Mouse (Mus musculus) spleen, adult 12 weeks (tissue): ENCODE results near the gene Bphl.
A peak's percentile ranks its signal among the peaks of the same experiment; 100 is the strongest.

ENCODE experiments used
- DNase-seq: peaks from one replicate; pipeline ENCODE4 v3.0.0; 2022; ENCODE audit warnings: low spot score

The Bphl gene

DNA sequence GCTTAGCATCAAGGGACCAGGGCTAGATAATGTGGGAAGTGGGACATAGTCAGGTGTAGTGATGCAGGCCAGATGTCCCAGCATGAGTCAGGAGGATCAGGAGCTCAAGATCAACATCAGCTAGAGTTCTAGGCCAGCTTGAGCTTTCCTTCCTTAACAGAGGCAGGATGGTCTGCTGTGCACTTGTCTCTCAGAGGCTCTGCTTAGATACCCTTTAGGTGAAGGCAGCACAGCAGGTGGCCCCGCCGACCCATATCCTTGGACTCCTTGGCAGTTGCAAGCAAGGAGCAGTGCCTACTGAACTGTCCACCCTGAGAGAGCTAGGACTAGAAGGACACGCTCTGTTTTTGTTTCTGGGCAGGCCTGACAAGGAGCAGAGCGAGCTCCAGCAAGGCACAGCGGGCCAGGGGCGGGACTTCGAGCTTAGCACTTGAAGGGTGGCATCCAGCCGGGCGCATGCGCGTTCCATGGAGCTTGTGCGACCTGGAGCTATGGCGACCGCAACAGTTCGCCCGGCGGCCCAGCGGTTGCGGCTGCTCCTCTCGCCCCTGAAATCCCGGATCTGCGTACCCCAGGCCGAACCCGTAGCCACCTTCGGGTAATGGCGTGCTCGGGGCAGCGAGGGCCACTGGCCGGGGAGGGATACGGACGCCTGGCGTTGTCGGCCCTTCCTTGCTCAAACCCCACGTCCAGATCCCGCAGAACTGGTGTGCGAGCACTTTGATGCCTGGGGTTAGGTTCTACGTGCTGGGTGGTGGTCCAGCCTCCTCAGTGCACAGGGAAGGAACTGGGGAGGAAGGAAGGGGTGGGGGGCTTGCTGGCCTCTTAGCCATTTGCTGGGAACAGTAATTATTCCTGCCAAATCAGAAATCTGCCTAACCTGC is at the start of gene Bphl:
Bphl (plus strand) TSS at position 426 of the 884 bp plus-strand sequence.
- DNase-seq, result peak; percentile 75

DNA sequence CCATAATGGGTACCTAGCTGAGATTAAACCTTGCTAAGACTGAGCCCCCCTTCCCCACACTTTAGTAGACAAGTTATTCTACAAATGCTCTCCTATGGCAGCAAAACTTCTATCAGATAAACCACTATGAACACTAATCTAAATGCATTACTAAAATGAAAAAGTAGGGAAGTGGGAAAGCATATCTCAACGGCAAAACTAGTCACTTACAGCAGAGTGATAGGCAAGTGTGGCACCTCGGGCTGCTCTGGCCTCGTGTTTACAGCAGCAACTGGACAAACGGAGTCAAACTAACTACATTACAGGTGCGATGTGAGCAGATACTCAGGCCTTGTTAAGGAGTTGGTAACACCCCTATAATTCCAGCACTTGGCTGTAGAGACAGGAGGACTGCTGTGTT is 47.8 kb upstream of the Bphl start:
- DNase-seq, result no peak

DNA sequence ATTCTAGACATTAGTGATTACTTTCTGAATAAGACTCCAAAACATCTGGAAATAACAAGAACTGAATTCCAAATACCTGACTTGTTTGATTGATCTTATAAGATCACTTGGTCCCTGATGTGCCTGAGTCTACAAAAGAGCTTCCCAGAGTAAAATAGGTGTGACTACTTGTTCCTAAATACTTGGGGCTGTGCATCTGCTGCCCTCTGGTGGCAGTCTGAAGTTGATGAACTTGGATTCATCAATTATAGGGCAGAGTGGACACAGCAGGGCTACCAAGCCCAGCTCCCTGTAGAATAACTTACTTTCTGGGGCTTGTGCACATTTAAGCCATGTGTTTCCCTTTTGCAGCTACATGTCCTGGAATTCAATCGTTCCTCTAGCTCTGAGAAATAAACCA is 42.2 kb upstream of the Bphl start:
- peak; percentile 33 for DNase-seq

DNA sequence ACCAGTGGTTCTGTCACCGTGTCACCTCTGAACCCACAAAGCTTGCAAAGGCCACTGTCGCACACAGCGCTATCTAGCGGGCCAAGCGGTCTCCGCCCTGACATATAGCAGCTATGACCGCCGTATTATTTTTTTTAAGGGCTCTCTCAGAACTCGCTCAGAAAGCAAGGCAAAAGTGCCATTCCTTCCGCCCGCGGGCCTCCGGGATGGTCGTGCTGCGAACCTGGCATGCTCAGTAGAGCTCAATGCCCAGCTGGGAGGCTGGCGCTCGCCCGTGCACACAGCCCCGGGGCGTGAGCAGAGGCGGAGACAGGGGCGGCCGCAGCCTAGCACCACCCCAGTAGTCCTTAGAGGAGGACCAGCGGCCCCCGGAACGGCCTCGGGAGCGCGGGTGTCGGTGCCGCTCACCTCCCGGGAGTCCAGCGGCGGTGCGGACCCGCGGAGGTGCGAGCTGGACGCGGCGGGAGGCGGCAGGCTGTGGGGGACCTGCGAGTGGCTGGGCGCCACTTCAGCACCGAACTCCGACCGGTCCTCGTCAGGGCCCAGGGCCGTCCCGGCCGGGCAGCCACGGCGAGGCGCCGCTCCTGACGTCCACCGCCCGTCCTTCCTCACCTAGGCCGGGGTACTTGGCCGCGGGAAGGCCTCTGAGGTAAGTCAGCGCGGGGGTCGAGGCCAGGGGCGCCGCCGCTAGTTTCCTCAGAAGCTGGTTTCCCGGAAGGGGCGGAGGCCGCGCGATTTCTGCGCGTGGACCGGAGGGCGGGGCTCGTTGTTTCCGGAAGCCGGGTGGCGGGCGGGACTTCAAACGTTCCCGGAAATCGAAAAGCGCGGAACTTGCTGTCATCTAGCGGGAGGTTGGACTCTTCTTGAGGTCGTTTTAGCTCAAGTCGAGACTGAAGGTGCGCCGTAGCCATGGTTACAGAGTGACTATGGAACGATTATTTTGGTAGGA is 35.1 kb upstream of the Bphl start, which contains the start of the genes Ripk1 and Serpinb6a:
Ripk1 (plus strand) TSS at position 306 of the 949 bp plus-strand sequence.
Serpinb6a (minus strand) TSS at position 737 of the 949 bp plus-strand sequence.
- DNase-seq, result peak; percentile 91

DNA sequence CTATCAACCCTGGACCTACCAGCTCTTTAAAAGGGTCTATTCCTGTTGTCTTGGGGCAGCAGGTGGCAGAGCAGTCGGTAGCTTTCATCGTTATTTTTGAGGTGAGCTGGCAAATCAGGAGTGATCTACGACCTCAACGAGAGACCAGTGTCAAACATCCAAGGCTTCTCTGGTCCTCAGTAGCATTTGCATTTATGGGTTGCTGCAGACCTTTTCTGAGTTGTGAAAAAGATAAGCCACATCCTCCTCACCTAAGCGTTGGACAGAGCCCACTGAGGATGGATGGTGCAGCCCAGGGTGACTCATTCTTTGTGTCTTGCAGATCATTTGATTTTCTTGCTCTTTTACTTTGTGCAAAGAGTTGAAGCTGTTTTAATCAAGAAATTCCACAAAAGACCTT is 34.3 kb upstream of the Bphl start:
- no peak for DNase-seq

DNA sequence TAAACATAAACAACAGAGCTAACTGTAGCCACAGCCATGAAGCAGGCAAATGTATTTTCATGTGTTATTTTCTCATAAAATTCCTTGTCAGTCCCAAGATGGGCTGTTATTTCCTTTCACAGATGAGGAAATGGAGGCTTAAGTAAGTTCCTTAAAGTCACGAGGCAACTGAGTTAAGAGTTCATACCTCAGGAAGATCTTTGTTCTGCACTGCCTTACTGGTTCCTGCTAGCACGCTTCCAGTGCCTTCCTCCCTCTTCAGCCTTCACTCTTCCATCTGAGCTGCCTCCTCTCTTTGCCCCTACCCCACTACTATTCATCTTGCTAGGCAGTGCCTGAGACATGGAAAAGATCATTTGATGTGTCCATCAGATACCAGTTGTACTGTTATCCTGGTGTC is 30.2 kb upstream of the Bphl start:
- no peak for DNase-seq

DNA sequence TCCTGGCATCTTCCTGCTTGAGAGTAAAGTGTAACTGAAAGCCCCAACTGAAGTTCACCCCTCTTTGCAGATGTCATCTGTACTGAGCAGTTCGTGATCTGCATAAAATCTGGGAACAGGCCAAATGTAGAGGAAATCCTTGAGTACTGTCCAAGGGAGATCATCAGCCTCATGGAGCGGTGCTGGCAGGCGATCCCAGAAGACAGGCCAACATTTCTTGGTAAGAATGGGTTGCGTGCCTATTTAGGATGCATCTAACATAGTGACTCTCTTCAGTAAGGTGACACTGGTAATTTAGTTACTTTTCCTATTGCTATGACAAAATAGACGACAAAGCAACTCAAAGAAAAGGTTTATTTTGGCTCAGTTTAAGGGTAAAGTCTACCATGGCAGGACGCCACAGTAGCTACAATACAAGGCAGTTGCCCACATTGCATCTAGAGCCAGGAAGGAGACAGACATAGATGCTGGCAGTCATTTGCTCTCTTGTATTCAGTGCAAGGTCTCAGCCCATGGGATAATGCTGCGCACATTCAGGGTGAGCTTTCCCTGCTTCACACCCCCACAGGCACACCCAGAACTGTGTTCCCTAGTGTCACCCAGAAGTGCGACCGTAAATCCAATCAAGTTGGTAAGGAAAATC is 20.3 kb upstream of the Bphl start:
- DNase-seq, result no peak

DNA sequence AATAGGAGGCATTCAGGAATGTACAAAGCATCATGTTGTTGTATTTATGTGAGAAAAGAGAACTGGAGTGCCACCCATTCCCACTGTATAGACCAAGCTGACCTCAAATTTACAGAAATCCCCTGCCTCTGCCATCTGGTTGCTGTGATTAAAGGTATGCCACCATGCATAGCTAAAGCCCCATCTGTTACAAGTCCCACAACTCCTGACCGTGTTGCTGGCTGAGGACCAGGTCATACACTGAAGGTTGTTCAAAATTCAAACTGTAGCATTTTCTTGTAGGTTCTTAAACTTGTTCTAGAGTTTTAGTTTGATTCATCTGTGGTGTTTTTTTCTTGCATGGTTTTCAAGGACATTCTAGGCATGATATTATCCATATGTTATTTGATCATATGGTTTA is 18.9 kb upstream of the Bphl start:
- DNase-seq, result no peak

DNA sequence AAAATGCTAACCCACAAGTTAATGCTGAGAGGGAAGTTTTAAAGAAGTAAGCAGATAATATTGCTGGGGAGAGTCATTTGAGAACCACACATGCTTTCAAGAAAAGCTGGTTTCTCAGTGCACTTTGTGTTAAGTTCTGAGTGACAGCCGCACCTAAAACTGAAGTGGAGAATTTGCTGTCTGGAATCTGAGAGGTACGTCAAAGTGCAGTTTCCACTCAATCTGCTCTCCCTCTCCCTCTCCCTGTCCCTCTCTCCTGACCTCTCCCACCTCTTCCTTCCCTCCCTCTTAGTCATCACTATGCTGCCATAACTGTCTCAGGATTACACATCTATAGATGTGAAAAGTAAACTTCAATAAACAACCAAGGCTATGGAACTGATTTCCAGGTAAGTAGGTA is 15.4 kb upstream of the Bphl start:
- DNase-seq, result no peak

DNA sequence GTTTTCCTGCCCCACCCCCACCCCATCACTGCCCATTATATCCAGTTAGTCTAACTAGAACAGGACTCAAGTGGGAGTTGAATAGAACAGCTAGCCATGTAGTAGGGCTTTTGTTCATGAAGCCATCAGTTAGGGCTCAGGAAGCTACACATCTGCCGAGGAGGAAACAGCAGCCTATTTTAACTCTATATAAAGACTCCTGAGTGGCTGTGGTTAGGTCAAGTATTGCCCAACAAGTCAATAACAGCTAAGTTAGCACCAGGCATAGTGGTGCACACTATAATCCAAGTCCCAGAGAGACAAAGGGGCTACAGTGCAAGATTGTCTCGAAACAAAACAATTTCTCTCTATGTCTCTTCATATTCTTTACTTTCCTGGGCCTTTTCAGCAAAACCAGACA is 5.4 kb upstream of the Bphl start:
- DNase-seq, result no peak

DNA sequence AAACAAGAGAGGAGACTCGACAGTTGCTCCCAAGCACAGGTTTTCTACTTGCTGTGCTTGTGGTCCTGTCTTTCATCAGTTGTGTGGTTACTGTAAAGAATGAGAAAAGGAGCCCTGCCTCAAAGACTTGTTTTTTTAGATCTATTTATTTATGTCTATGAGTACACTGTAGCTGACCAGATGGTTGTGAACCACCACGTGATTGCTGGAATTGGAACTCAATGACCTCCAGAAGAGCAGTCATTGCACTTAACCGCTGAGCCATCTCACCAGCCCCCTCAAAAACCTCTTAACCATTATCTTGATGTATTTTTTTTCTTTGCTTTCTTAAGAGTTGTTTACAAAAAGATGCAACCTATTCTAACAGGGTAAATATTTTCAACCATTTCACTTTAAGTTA is 2.0 kb upstream of the Bphl start:
- no peak for DNase-seq

DNA sequence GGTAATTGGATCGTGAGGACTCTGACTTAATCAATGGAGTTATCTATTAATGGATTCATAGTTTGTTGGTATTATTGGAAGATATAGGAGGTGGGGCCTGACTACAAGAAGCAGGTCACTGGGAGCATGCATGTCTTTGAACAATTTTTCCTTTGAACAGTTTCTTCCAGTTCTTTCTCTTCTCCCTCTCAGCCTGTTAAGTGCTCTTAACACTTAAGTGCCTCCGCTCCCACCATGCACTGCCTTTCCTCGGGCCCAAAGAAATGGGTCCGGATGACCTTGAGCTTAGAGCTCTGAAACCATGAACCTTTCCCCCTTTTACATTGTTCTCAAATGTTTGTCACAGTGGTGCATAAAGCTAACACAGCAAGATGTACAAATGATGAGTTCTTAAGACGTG is 671 bp upstream of the Bphl start:
- DNase-seq, result no peak

DNA sequence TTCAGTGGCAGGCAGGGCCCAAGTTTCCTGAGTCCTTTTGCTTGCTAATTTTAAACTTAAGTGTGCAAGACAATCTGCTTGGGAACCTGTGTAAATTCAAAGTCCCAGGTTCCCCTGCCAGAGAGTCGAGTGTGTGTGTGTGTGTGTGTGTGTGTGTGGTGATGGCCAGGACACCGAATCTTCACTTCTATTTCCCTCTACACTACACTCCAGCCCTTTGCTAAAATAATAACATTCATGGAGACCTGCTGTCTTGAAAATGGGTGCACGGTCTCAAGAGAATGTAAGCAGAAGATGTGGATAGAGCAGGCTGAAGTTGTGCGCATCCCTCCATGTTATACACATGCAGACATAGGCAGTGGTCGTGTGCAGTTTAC is 647 bp downstream of the Bphl start:
- DNase-seq, result no peak

DNA sequence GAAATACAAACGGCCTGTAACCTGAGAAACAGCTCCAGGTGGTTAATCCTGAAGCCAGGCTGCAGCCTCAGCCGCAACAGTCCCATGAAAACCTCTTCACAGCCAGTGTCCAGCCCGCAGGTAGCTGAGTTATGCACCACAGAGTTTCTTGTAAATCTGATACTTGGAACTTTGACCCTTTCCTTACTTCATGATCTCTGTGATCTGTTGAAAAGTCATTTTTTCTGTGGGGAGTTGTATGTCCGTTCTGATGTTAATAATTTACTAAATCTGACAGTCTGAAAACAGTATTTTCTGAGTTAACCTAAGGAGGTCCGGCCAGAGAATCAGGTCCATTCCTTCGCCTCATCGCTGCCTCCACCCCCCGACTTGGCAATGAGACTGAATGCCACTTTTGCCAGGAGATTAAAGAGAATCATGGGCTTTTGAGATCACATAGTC is 1.5 kb downstream of the Bphl start:
- no peak for DNase-seq

DNA sequence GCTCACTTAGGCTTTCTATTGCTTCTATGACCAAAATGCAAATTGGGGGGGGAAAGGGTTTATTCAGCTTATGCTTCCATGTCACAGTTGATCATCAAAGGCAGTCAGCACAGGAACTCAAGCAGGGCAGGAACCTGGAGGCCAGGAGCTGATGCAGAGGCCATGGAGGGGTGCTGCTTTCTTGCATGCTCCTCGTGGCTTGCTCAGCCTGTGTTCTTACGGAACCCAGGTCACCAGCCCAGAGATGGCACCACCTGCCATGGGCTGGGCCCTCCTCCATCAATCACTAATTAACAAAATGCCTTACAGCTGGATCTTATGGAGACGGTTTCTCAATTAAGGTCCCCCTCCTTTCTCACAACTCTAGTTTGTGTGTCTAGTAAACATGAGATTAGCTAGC is 2.7 kb downstream of the Bphl start:
- DNase-seq, result no peak

DNA sequence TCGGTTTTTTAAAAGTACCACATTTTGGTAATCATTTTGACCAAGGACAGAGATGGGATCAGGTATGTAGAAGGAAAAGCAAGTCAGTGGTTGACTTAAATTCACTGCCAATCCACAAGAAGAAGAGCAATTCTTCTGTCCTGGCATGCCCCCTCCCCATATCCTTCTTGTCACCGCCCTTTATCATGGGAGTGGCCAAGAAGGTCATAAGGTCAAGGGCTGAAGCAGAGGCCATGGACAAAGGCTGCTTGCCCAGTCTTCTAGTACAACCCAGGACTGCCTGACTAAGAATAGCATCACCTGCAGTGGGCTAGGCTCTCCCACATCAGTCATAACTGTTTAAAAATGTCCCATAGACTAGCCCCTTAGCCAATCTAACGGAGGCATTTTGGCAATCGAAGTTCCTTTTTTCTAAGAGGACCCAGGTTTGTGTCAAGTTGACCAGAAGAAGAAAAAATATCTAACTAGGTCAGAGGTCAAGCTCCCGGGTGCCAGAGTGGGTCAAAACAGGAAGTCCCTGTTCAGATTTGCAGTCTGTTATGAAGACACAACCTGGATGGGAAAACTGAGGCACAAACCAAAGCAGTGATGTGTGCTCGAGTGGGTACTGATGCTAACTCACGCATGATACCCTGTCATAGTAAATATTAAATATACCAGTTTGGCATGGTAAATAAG is 6.5 kb downstream of the Bphl start:
- DNase-seq, result no peak

DNA sequence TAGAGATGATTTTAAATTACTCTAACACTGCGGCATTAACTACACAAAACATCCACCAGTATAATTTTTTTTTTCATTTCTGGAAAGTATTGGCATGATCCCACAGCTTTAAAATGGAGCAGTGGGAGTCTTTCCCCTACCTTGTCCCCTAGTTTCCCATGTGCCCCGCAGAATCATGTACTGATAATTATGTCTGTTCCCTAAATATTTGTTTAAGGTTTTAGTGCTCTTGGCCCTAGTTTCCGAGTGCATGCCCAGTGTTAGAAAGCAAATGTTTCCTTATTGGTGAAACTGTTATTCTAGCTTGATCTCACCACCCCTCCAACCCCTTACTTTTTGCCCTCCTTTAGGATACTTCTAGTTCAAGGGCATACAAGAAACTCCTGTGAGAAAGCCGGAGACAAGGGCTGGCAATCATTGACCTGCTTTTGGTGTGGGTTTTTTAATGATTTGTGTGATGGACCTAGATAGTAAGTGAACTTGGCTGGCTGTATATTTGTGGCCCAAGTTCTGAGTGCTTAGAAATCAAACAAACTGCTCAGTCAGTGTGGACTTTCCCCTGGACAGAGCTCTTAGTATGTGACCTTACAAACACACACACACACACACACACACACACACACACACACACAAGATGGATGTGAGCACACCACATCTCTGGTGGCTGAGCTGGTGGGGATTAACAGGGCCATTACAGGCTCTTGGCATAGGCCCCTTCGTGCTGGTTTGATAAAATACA is 8.3 kb downstream of the Bphl start:
- no peak for DNase-seq

DNA sequence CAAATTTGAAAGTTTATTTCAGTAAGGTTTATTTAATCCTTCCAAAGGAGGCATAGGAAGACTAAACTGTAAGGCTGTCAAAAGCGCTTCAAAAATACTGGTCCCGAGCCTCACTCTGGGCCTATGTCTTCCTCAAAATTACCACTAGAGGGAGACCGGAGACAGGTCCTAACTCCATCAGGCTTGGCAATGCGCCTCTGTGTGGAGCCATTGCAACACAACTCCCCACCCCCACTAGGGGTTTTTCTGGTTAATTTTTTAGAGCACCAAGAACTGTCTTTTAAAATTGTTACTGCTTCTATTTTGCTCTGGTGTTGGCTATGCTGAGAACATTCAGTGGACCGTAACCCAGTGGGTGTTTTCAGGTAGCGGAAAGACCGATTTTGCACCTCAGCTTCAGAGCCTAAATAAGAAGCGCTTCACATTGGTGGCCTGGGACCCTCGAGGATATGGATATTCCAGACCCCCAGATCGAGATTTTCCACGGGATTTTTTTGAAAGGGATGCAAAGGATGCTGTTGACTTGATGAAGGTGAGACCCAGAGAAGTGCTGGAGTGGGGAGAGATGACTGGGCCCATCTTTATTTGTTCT is 9.1 kb downstream of the Bphl start:
- peak; percentile 35 for DNase-seq

DNA sequence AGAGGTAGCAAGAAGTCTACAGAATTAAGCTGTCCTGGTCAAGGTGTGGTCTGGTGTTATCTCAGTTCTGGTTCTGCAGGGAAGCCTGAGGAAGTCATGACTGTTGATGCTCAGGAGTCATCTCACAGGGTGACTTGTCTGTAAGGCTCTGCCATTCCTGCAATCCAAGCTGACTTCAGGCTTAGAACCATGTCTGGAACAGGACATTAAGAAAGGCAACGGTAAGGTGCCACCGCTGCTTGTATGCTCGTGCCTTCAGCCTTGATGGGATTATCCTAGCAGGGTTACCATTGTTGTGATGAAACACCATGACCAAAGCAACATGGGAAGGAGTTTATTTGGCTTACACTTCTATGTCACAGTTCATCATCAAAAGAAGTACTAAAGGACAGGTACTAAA is 10.1 kb downstream of the Bphl start:
- DNase-seq, result no peak

DNA sequence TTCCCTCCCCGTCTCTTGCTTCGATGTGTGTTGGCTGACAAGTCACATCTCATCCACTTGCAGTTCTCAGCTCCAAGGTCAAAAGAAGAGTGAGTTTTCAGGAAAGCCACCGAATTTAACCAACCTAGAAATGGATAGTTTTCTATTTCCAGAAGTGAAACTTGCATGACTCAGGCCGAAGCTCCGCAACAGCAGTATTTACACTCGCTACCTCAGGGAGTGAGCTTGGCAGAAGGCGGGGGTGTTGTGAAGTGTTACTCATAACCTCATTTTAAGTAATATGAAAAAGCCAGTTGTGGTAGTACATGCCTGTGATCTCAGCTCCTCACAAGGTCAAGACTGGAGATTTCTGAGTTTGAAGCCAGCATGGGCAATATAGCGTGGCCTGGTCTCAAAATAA is 13.1 kb downstream of the Bphl start:
- DNase-seq, result no peak

DNA sequence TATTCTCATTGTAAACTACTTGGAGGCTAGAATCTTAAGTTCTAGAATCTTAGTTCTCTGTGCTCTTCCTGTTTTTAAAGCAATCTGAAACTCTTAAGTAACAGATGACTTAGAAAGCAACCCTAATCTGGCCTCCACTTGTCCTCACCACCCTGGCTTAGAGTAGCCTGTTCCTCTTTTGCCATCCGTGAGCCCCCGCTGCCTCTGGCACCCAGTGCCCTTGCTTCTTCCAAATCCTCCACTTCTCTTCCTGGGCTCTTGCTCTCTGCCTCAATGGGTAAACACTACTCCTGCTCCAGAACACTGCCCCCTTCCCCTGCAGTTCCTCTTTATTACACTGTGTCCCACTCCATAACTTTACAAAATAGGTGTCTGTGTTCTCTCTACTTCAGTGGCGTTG is 14.3 kb downstream of the Bphl start:
- no peak for DNase-seq
